Mouse (Mus musculus) embryo, embryonic 10.5 days (tissue): ENCODE data around the gene Mknk2.
A peak's percentile ranks its signal among the peaks of the same experiment; 100 is the strongest.

ENCODE experiments used
- DNase-seq: peaks from one replicate; pipeline ENCODE4 v3.0.0-alpha.2; 2015; ENCODE audit warnings: low spot score

Mknk2 gene

DNA sequence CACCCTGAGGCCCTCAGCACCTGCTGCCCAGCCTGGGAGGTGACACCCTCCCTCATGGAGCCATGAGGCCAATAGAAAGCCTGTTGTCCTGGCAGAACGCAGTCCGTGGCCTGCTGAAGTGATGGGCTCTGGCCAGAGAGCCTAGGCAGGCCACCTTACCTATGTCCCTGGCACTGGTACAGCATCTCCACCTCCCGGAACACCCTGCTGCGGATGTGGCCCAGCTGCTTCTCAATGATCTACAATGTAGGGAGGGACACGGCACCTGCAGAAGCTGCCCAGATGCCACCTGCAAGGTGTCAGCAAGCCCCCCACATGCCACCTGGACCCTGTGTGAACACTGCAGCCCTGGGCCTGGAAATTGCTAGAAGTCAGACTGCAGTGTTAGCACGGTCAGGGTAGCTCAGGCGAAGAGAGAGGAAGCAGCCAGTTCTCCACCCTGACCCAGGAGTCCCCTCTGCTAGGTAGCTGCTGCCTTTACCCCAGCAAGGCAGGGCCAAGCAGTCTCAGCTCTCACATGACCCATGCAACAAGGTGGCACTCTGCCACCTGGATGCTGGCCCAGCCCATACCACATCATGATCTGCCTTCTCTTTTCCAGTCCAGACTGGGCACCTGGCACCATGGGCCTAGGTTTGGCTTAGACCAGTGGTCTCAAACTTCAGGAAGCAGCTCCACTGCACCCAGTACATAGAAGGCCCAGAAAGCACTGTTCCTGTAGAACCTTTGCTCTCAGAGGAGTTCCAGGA, 8.0 kb downstream of the Mknk2 start:
- no peak for DNase-seq

DNA sequence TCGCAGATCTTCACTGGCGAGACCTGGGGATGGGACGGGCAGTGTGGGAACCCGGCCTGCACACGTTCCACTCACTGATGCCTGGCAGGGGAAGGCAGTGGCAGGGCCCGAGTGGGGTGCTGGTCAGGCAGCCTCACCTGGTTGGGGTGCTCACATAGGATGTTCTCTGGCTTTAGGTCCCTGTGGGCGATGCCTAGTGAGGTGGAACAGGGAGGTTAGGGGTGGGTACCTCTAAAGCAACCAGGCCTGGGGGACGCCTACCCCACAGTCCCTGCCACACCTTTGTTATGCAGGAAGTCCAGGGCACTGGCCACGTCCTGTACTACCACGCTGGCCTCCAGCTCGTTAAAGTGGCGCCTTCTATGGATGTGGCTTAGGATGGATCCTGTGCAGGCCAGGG, 8.9 kb downstream of the Mknk2 start:
- no peak for DNase-seq

DNA sequence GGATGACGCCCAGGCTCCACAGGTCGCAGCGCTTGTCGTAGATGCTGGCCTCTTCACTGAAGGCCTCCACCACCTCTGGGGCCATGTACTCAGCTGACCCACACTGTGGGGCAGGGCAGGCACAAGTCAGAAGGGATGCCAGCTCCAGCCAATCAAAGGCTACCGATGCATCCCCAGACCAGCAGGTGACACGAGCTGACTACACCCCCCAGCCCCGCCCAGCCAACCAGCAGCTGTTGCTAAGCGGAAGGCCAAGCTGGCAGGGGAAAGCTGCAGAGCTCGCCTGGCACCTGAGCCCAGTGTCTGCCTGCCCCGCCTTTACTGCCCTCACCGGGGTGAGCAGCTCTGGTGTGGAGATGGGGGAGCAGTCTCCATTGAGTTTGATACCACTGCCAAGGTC, 9.3 kb downstream of the Mknk2 start:
- no peak for DNase-seq

DNA sequence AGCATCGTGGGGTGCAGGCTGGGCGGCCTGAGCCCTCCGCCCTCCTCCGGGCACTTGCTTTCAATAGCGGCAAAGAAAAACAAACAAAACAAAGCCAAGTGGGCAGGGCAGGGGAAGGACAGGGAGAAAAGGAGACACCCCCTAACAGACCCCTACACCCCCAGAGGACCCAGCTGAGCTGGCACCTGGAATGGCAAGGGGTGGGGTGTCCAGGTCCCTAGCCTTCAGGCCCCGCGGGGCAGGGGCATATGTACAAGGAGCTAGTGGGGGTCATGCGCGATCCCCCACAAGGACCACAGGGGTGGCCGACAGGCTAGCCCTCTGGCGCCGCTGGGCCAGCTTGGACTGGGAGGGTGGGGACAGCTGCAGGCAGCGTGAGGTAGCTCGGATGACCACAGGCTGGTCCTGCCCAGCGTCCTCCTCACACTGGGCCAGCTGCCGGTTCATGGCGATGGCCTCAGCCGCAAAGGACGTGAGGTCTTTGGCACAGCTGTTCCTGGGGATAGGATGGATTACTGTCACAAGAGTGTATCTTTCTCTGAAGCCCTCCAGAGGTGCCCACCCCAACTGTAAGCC, 11.0 kb downstream of the Mknk2 start:
- no peak for DNase-seq

DNA sequence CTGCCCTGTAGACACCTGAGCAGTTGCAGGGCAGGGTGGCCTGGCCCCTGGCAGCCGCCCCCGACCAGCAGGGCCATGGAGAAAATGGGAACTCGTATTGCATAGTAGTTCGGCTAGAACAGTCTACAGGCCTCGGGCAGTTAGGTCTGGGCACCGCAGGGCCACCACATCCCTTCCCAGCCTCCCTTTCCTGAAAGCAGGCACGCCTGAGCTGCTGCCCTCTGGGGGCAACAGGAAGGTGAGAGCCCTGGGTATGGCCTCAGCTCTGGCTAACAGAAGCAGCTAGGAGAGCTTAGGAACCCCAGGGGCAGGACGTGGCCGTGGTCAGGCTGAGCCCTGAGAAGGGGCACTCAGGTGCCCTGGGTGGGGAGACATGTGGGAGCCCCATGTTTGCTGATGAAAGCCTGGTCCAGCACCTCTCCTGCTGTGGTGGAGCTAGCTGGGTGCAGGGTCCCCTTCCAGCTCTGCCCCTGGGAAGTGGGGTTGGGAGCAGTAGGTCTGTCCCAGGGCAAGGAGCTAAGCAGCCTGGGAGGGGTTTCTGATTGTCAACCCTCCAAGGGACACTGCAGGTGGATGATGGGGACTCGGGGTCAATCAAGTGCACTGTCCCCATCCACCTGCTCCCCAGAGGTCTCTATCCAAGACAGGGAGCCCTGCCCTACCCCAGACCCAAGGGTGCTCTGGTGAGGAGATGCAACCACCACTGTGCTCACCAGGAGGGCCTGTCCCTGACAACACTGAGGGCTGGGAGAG, 11.8 kb downstream of the Mknk2 start:
- DNase-seq, result no peak

DNA sequence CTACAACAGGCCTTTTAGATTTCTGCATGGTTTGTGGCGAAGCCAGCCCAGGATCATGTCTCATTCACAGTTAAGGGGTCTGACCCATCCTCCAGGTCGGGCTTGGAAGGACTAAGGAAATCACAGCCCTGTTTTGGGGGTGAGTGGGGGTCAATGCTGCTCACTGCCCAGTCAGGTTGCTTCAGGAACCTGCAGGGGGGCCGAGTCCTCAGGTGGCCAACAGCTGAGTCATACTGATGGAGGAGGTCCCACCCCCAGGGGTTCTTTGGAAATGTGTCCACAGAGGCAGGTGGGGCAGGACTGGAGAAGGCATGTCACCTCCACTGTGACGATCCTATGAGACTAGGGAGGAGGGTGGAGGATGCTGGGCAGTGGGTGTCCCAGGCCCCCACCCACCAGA, 12.5 kb downstream of the Mknk2 start:
- DNase-seq, result no peak

DNA sequence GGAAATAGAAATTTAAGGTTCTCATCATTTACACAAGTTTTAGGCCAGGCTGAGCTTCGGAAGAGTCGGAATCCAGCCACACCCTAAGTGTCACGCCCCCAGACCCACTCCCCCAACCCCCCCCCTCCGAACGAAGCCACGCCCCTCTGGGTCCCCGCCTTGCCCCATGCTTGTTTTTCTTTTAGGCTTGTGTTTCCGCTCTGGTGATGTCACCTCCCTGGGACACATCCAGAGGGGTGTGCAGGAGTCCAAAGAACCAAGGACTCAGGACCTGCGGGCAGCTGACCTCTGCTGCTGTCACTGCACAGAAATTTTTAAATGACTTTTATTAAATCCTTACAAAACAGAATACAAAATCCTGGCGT, 12.9 kb downstream of the Mknk2 start:
- DNase-seq, result peak; percentile 38

DNA sequence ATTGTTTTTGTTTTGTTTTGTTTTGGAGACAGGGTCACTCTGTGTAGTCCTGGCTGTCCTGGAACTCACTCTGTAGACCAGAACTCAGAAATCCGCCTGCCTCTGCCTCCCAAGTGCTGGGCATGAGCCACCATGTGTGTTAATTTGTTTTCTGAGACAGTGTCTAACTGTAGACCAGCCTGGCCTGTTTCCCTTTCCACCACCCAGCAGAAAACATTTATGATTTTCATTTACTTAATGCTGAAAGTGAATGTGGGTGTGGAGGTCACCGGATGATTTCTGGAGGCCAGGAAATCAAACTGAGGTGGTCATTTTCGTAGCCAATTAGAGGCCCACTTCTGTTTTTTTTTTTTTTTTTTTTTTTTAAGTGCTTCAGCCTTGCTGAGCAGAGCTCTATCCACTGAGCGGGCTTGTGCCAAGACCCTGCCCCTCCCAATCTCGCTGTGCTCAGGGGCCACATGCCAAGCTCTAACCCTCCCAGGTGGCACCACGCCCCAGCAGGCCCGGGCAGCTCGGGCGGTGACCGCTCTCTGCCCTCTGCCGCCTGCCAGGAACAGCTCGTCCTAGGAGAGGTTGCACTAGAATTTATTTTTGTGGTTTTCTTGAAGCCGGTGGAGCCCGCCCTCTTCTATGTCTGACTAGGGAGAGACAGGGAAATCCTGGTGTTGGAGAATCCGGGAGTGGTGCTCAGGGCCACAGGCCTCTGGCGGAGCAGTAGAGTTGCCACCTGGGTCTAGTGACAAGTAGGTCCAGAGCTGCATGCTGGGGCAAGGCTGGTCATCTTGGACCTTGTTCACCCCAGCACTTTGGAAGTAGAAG, 13.5 kb downstream of the Mknk2 start:
- DNase-seq, result no peak

DNA sequence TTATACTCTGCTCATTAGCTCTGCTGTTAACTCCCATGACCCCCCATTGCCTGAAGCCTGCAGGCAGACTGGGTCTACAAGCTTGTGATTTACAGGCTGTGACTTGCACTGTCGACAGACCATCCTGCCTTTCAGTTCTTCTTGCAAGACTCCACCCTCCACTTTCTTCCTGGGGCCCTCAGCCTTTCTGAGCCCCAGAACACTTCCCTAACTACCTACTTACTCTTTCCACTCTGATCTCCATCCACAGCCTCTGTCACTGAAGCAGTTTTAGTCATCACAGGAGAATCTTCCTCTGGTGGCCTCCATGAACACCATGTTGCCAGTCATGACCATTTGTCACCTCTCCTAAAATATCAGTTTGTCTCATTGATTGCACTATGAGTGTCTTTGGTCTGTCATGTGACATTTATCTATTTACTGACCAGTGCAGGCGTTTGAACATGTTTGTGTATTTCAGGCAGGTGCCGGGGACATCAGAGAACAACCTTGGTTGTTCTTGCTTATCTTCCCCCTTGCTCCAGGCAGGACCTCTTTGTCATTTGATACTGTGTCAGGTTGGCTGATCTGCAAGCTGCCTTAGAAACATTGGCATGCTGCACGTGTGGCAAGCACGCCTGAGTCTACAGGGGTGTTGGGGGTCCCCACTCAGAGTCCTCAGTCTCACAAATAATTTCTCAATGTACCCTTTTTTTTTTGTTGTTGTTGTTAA, 14.3 kb downstream of the Mknk2 start:
- DNase-seq, result no peak

DNA sequence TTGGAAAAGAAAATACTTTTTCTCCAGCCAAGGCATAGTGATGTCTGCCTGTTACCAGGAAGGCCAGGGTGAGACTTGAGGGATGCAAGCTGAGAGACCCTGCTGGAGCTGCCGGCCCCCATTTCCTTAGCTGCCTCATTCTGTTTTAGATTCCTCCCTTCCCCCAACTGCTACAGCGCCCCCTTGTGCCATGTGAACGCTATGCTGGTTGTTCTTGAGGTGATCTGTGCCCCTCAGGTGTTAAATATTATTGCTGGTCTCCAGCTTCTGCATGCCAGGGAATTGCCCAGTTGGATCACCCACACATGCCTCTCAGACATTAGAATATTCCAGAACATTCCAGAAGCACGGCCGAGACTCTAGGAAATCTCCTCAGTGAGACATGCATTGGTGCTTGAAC, 16.8 kb downstream of the Mknk2 start:
- peak; percentile 69 for DNase-seq

DNA sequence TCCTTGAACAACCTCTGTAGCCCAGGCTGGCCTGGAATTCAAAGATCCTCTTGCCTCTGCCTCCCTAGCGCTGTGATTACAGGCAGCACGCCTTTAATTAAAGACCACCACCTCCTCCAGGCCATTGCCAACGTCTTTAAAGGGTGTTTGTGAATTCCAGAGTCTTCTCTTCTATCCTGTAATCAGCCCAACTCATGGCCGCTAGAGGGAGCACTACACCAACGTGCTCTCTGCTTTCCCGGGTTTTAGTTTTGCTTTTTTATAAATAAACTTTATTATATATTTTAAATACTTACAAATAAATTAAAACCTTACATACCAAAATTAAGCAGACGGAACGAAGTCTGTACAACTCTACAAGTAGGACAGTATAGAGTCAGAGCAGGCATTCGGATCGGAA, 18.7 kb downstream of the Mknk2 start:
- DNase-seq, result peak; percentile 88

DNA sequence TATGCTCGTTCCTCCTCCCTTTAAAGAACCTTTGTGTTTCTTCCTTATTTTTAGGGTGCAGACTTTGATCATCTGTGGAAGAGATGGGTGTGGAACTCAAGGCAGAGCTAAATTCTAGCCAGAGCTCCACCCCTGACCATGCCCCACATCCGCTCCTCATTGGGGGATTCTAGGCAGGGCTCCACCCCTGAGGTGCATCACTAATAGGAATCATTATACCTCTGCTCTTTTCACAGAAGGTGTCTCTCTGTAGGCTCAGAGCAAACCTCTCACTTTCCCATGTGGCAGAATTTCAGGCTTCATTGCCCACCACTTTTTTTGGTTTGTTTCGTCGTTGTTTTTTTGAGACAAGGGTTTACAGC, 19.1 kb downstream of the Mknk2 start:
- no peak for DNase-seq

DNA sequence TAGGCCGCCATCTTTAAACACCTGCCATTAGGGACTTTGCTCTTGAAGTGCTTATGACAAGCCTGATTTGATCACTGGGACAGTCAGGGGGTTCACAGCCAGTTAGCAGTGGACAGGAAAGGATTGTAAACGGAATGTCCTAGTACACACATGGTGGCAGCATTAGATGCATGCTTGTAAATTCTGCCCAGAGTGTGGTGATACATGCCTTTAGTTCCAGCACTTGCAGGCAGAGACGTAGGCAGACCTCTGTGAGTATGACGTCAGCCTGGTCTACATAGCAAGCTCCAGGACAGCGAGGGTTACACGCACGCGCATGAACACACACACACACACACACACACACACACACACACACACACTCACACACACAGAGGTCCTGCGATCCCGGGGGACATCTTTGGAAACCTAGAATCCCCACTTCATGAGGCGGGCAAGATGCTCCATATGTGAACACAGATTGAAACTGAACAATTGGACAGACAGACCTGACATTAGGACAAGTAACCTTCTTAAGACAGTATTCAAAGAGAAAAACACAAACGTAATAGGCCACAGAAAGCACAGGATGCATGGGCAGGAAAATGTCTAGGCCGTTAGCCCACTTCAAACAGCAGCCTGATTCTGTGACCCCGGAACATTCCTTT, 19.6 kb downstream of the Mknk2 start:
- DNase-seq, result no peak

DNA sequence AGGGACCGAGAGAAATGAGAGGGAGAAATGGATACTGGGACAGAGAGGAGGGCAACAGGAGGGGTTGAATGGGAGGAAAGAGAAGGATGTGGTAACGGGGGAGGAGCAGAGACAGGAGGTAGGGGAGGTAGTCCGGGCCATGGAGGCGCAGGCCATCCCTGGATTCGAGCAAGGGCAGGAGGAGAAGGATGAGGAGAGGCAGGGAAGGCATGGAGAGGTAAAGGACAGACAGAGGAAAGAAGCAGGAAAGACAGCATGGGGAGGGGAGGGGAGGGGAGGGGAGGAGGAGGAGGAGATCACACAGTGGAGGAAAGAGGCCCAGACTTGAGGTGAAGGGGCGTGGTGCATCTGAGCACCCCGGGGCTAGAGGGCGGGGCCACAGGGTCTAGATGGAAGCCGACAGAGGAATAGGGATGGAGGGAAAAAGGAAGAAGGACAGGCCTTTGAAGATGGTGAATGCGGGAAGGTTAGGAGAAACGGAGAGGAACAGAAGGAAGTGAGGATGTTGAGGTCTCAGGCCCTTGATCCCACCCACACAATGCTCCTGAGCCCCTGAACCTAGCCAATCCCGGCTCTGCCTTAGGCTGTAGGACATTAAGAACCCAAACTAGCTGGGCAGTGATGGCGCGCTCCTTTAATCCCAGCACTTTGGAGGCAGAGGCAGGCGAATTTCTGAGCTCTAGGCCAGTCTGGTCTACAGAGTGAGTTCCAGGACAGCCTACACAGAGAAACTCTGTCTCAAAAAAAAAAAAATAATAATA, 20.9 kb downstream of the Mknk2 start, which contains the start of gene Btbd2:
Gene Btbd2, minus strand, starts transcription at position 209 of the 761 bp plus-strand sequence.
- no peak for DNase-seq

DNA sequence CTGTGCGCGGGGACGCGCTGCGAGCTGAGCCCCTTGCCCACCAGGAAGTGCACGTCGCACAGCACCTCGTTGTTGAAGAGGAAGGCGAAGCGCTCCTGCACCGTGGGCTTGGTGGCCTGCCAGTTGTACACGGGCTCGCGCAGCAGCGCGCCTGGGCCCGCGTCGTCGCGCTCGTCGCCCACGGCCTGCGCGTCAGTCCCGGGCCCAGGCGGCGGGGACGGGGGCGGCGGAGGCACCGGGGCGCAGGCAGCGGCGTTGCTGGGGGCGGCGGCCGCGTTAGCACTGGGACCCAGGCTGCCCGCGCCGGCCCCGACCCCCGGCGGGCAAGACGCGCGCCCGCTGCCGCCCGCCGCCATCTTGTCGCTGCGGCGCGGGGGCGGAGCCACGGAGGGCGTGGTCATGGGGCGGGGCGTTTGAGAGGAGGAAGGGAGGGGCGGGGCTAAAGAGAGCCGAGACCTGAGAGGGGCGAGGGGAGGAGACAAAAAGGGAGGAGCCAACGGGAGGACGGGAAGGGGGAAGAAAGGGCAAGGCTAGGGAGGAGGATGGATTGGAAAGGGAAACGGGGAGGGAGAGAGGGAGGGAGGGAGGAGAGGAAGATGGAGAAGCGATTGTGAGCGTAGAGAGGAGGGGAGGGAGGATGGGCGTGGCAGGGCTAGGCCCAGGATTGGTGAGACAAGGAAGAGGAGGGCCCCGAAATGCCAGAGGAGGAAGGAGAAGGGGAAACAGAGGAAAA, 21.6 kb downstream of the Mknk2 start:
- DNase-seq, result peak; percentile 100

DNA sequence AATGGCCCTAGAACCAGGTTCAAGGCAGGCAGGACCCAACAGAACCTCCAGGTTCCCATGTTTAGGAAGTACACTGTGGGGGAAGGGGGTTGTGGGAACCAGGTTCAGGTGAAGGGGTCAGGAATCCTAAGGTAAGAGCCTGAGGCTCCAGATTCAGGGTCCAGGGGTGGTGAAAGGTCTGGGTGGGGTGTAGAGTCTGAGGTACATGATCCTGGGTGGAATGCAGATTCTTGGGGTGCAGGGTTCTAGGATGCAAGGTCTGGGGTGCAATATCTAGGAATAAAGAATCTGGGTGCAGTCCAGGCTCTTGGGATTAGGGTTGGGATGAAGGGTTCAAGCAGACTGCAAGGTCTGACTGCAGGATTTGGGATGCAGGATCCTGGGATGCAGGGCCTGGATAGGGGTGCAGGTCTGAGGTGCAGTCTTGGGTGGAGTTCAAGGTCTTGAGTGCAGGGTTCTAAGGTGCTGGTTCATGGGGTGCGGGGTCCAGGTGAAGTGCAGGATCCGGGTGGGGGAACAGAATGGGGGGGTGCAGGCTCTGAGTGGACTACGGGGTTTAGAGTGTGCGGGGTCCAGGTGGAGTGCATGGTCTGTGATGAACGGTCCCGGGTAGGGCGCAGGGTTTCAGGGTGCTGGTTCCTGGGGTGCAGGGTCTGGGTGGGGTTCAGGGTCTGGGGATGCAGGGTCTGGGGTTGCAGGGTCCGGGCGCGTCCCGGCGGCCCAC, 22.3 kb downstream of the Mknk2 start:
- DNase-seq, result no peak

DNA sequence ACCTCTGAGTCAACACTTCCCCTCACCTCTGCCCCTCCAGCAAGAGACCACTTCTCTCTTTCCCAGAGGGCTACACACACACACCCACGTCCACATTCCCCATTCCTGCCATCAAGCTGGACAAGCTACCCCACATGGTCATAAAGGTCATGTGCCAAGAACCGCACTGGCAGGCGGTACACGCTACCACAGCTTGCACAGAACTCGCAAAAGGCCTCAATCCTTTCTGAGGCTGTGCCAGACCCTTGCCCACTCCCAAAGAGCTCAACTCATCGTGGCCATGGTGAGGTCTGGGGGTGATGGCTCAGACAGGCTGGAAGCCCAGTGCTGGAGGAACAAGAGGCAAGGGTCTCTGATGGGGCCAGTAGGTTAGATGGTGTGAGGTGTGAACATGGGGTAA, 23.0 kb downstream of the Mknk2 start:
- no peak for DNase-seq

DNA sequence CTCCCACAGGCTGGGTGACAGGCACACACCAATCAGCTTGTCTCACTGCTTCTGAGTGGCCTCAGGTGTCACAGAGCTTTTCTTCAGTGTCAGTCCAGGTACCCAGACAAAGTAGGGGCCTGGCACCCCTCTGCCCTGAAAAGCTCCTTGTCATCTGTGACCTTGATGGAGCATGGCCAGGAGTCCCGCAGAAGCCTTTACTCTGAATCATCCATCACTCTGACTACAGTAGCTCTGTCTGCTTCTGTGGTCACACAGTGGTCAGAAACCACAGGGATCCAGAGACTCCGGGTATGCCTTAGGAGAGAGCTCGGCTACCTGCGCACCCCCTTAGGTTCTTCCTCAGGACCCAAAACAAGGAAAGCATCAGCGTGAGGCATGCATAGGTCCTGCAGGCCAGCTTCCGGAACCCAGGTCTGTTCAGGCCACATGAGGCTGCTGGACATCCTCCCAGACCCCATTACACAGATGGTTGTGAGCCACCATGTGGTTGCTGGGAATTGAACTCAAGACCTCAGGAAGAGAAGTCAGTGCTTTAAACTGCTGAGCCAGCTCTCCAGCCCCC, 24.7 kb downstream of the Mknk2 start:
- no peak for DNase-seq

DNA sequence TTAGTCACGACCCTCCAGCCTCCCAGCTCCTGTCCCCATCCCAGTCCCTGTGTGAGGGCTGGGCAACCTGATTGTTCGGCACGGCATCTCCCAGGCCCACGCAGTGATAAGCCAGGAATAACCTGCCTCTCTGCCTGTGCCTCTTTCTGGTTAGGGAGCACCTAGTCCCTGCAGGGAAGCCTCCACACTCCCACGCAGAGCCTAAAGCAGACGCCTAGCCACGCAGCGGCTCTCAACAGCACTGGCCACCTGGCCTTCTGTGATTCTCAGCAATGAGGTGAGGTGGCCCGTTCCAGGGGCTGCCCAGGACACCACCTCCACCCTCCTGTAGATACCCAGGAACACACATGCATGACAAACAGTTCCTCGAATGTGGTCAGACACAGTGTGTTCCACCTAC, 27.5 kb downstream of the Mknk2 start:
- no peak for DNase-seq
